Mouse (Mus musculus): ENCODE measurements around the gene Slc39a9.

Slc39a9 gene

GRCm38 (mm10) chr12:80653951-80654658 lies 10.4 kb downstream of the Slc39a9 start:
- DNase-seq (ENCODE audit: low spot score) = peak; percentile 80

GRCm38 (mm10) chr12:80654659-80655025 lies 11.0 kb downstream of the Slc39a9 start:
- peak; percentile 21 for DNase-seq (ENCODE audit: low spot score)

- no peak for DNase-seq (ENCODE audit: low spot score)
Observed at GRCm38 (mm10) chr12:80658661-80659060, 15.0 kb downstream of the Slc39a9 start.

GRCm38 (mm10) chr12:80662322-80662721 lies 18.6 kb downstream of the Slc39a9 start:
- no peak for DNase-seq (ENCODE audit: low spot score)

GRCm38 (mm10) chr12:80663935-80664334 lies 20.3 kb downstream of the Slc39a9 start:
- no peak for DNase-seq (ENCODE audit: low spot score)

GRCm38 (mm10) chr12:80668391-80668790 lies 24.7 kb downstream of the Slc39a9 start:
- DNase-seq (ENCODE audit: low spot score) = no peak

- peak; percentile 75 for DNase-seq (ENCODE audit: low spot score)
Observed at GRCm38 (mm10) chr12:80673170-80673569, 29.5 kb downstream of the Slc39a9 start.

- DNase-seq (ENCODE audit: low spot score) = peak; percentile 36
Observed at GRCm38 (mm10) chr12:80681340-80681739, 37.7 kb downstream of the Slc39a9 start.

- no peak for DNase-seq (ENCODE audit: low spot score)
Observed at GRCm38 (mm10) chr12:80683554-80683953, 39.9 kb downstream of the Slc39a9 start.

- no peak for DNase-seq (ENCODE audit: low spot score)
Observed at GRCm38 (mm10) chr12:80684316-80684715, 40.6 kb downstream of the Slc39a9 start.

- no peak for DNase-seq (ENCODE audit: low spot score)
Observed at GRCm38 (mm10) chr12:80687788-80688211, 44.1 kb downstream of the Slc39a9 start.

GRCm38 (mm10) chr12:80689696-80690095 lies 46.0 kb downstream of the Slc39a9 start:
- DNase-seq (ENCODE audit: low spot score) = no peak

GRCm38 (mm10) chr12:80691671-80692091 lies 48.0 kb downstream of the Slc39a9 start:
- DNase-seq (ENCODE audit: low spot score) = peak; percentile 91

GRCm38 (mm10) chr12:80692269-80692972 lies 48.7 kb downstream of the Slc39a9 start, which contains the start of gene Plekhd1:
Gene Plekhd1 (plus strand): TSS chr12:80692591.
- peak; percentile 90 for DNase-seq (ENCODE audit: low spot score)

GRCm38 (mm10) chr12:80693700-80694099 lies 50.0 kb downstream of the Slc39a9 start:
- no peak for DNase-seq (ENCODE audit: low spot score)

GRCm38 (mm10) chr12:80695004-80695403 lies 51.3 kb downstream of the Slc39a9 start:
- no peak for DNase-seq (ENCODE audit: low spot score)

GRCm38 (mm10) chr12:80698526-80699143 lies 55.0 kb downstream of the Slc39a9 start:
- no peak for DNase-seq (ENCODE audit: low spot score)

GRCm38 (mm10) chr12:80699144-80699531 lies 55.5 kb downstream of the Slc39a9 start:
- DNase-seq (ENCODE audit: low spot score) = no peak

GRCm38 (mm10) chr12:80701332-80701731 lies 57.6 kb downstream of the Slc39a9 start:
- no peak for DNase-seq (ENCODE audit: low spot score)

GRCm38 (mm10) chr12:80706208-80706914 lies 62.7 kb downstream of the Slc39a9 start:
- DNase-seq (ENCODE audit: low spot score) = no peak

GRCm38 (mm10) chr12:80706915-80707604 lies 63.4 kb downstream of the Slc39a9 start:
- no peak for DNase-seq (ENCODE audit: low spot score)

GRCm38 (mm10) chr12:80715915-80716314 lies 72.2 kb downstream of the Slc39a9 start:
- DNase-seq (ENCODE audit: low spot score) = no peak

Measured in lung, postnatal 25 days (tissue).